Mouse (Mus musculus) forebrain, embryonic 14.5 days (tissue): ENCODE results near the gene Rtn4rl2. TPM values are rescaled to one million over a fixed set of nuclear protein-coding genes. Genes with fewer than 3 reads are reported as not detected.
A peak's percentile ranks its signal among the peaks of the same experiment; 100 is the strongest.

ENCODE experiments used
- ATAC-seq: fragments of 200-750 bp; cut with Nextera tagmentation; 2 replicates; pipeline ENCODE4 v1.8.0; 2017; ENCODE audit warnings: mild to moderate bottlenecking, moderate library complexity
- DNase-seq: peaks from one replicate; pipeline ENCODE4 v3.0.0-alpha.2; 2015; ENCODE audit warnings: low spot score
- H3K27ac ChIP-seq: fragments of 300-500 bp; sonication (generic); 2 replicates; pipeline ENCODE4 v1.5.1; 2014; ENCODE audit warnings: low read depth, mild to moderate bottlenecking, control low read depth, low read length, moderate library complexity
- H3K27me3 ChIP-seq: fragments of 300-500 bp; sonication (generic); replicated peaks from 2 replicates; pipeline ENCODE4 v1.6.1; 2014; ENCODE audit warnings: low read length, control low read depth, mixed read lengths; ENCODE audit not compliant: control insufficient read depth, insufficient read depth
- H3K36me3 ChIP-seq: fragments of 300-500 bp; sonication (generic); 2 replicates; pipeline ENCODE4 v1.6.1; 2014; ENCODE audit warnings: low read length, control low read depth; ENCODE audit not compliant: control insufficient read depth, insufficient read depth
- H3K4me1 ChIP-seq: fragments of 300-500 bp; sonication (generic); 2 replicates; pipeline ENCODE4 v1.6.1; 2014; ENCODE audit warnings: antibody characterized with exemption, low read length, control low read depth; ENCODE audit not compliant: control insufficient read depth, insufficient read depth
- H3K4me2 ChIP-seq: fragments of 300-500 bp; sonication (generic); 2 replicates; pipeline ENCODE4 v1.6.1; 2014; ENCODE audit warnings: mild to moderate bottlenecking, control low read depth, low read length
- H3K4me3 ChIP-seq: fragments of 300-500 bp; sonication (generic); 2 replicates; pipeline ENCODE4 v1.5.1; 2014; ENCODE audit warnings: low read depth, low read length, control low read depth
- H3K9ac ChIP-seq: fragments of 300-500 bp; sonication (generic); 2 replicates; pipeline ENCODE4 v1.6.1; 2014; ENCODE audit warnings: mild to moderate bottlenecking, low read length, control low read depth, moderate library complexity
- H3K9me3 ChIP-seq: fragments of 300-500 bp; sonication (generic); replicated peaks from 2 replicates; pipeline ENCODE4 v1.6.1; 2016; ENCODE audit warnings: low read length, control low read depth, mixed read lengths; ENCODE audit not compliant: control insufficient read depth
- WGBS: fragments of 180-500 bp; shearing (Covaris S2); extraction: QIAGEN DNeasy Blood & Tissue Kit; methylation state at CpG from one replicate; pipeline ENCODE4 v1.1.7; 2014; 5-methylcytosine and 5-hydroxymethylcytosine counted together
- polyA plus RNA-seq: library from polyadenylated mRNA; unstranded; fragments of >200 nt; fragmentation: Nextera tagmentation; extraction: Ambion mirVana; gene quantifications from 2 replicates; pipeline ENCODE4 v1.2.1, GENCODE M21; 2014

The Rtn4rl2 gene
- polyA plus RNA-seq, 1 experiment from 2014 or later, result 7.5 TPM

- DNase-seq, result no peak
- H3K27ac ChIP-seq, result no peak overlapping the region
- ATAC-seq, result no peak
- H3K9ac ChIP-seq, result no peak overlapping the region
- H3K4me1 ChIP-seq, result peaks cover 5% of the 10 kb centered on the region; the same call in 1 of the 2 replicates
- H3K27me3 ChIP-seq, result peaks cover 12% of the 10 kb centered on the region
- H3K9me3 ChIP-seq, result no peaks in the 10 kb centered on the region
- no peaks in the 10 kb centered on the region for H3K36me3 ChIP-seq
- no peak overlapping the region for H3K4me3 ChIP-seq
- peak overlapping the region; percentile 97; the same call in 1 of the 2 replicates for H3K4me2 ChIP-seq
Observed at GRCm38 (mm10) chr2:84841905-84842304, 44.6 kb downstream of the Rtn4rl2 start.

- H3K4me3 ChIP-seq, result peak overlapping the region; percentile 55
- H3K27me3 ChIP-seq, result peaks cover 12% of the 10 kb centered on the region
- H3K9ac ChIP-seq, result peak overlapping the region; percentile 67
- peaks cover 5% of the 10 kb centered on the region; the same call in 1 of the 2 replicates for H3K4me1 ChIP-seq
- DNase-seq (no peak), ATAC-seq (no peak)
- no peaks in the 10 kb centered on the region for H3K36me3 ChIP-seq
- peak overlapping the region; percentile 48; the same call in 1 of the 2 replicates for H3K27ac ChIP-seq
- H3K9me3 ChIP-seq, result no peaks in the 10 kb centered on the region
- 7% methylated on average over 17 of the region's 17 CpGs for WGBS
- peak overlapping the region; percentile 97 for H3K4me2 ChIP-seq
Observed at GRCm38 (mm10) chr2:84840748-84841563, 45.6 kb downstream of the Rtn4rl2 start.

GRCm38 (mm10) chr2:84840016-84840747, 46.3 kb downstream of the Rtn4rl2 start:
- DNase-seq (peak; percentile 77), ATAC-seq (peak; percentile 90)
- Histone ChIP-seq H3K4me1 (peaks cover 5% of the 10 kb centered on the region; the same call in 1 of the 2 replicates), H3K27me3 (peaks cover 12% of the 10 kb centered on the region), H3K9me3 (no peaks in the 10 kb centered on the region), H3K36me3 (no peaks in the 10 kb centered on the region), H3K9ac (peak overlapping the region; percentile 67), H3K4me3 (peak overlapping the region; percentile 55), H3K4me2 (peak overlapping the region; percentile 97), H3K27ac (peak overlapping the region; percentile 48)
- WGBS, result under 1% methylated on average over 54 of the region's 54 CpGs

GRCm38 (mm10) chr2:84838993-84839980, 47.2 kb downstream of the Rtn4rl2 start:
- DNase-seq, result no peak
- H3K4me1 ChIP-seq, result peaks cover 5% of the 10 kb centered on the region; the same call in 1 of the 2 replicates
- H3K9me3 ChIP-seq, result no peaks in the 10 kb centered on the region
- H3K36me3 ChIP-seq, result no peaks in the 10 kb centered on the region
- no peak; the same call in none of the 2 replicates for ATAC-seq
- peaks cover 12% of the 10 kb centered on the region for H3K27me3 ChIP-seq
- H3K9ac ChIP-seq, result peak overlapping the region; percentile 67
- peak overlapping the region; percentile 97 for H3K4me2 ChIP-seq
- under 1% methylated on average over 47 of the region's 47 CpGs for WGBS
- peak overlapping the region; percentile 55 for H3K4me3 ChIP-seq
- no peak overlapping the region for H3K27ac ChIP-seq

- H3K27me3 ChIP-seq, result peaks cover 12% of the 10 kb centered on the region
Observed at GRCm38 (mm10) chr2:84838593-84838949, 47.9 kb downstream of the Rtn4rl2 start, which contains the start of gene Slc43a1. TSS of gene Slc43a1 (plus strand) at chr2:84838850.

GRCm38 (mm10) chr2:84837817-84838592, 48.5 kb downstream of the Rtn4rl2 start:
- ATAC-seq, result no peak
- Histone ChIP-seq H3K9ac (no peak overlapping the region), H3K4me2 (0 out of 2 replicates have a peak overlapping the region, but pooled peaks have one; percentile 97), H3K27me3 (peaks cover 12% of the 10 kb centered on the region), H3K9me3 (no peaks in the 10 kb centered on the region), H3K27ac (no peak overlapping the region), H3K36me3 (no peaks in the 10 kb centered on the region), H3K4me3 (no peak overlapping the region), H3K4me1 (peaks cover 5% of the 10 kb centered on the region; the same call in 1 of the 2 replicates)
- DNase-seq, result no peak
- WGBS, result 30% methylated on average over 9 of the region's 9 CpGs

More at GRCm38 (mm10) chr2:84838593-84838949, 47.9 kb downstream of the Rtn4rl2 start, which contains the start of gene Slc43a1:
- Histone ChIP-seq H3K36me3 (no peaks in the 10 kb centered on the region), H3K4me2 (peak within 1 kb of the TSS; percentile 97), H3K4me3 (peak within 1 kb of the TSS; percentile 55), H3K9me3 (no peaks in the 10 kb centered on the region), H3K27ac (no peak within 1 kb of the TSS), H3K4me1 (peaks cover 5% of the 10 kb centered on the region; the same call in 1 of the 2 replicates), H3K9ac (peak within 1 kb of the TSS; percentile 67)
- DNase-seq (no peak), ATAC-seq (no peak)
- WGBS, result 10% methylated on average over 10 of the region's 10 CpGs

- Histone ChIP-seq H3K36me3 (no peaks in the 10 kb centered on the region), H3K27ac (no peak overlapping the region), H3K27me3 (peaks cover 12% of the 10 kb centered on the region), H3K4me3 (no peak overlapping the region), H3K9me3 (no peaks in the 10 kb centered on the region), H3K4me1 (peaks cover 5% of the 10 kb centered on the region; the same call in 1 of the 2 replicates), H3K9ac (no peak overlapping the region), H3K4me2 (no peak overlapping the region)
- ATAC-seq (no peak), DNase-seq (peak; percentile 14)
- 62% methylated on average over 8 of the region's 8 CpGs for WGBS
Observed at GRCm38 (mm10) chr2:84837107-84837506, 49.4 kb downstream of the Rtn4rl2 start.
